Mouse (Mus musculus): ENCODE data around the gene Rnf215. TPM values are rescaled to one million over a fixed set of nuclear protein-coding genes. Genes with fewer than 3 reads are reported as not detected.

Rnf215 gene
- polyA plus RNA-seq (2014; fragmentation: Illumina TruSeq; extraction: RNeasy Lipid Tissue Mini Kit (QIAGEN cat#74804); ENCODE audit: low read depth, low replicate concordance) = 19.4 TPM

GRCm38 (mm10) chr11:4134986-4135935 lies at the start of gene Rnf215:
Rnf215 (plus strand) TSS chr11:4135202.

GRCm38 (mm10) chr11:4095171-4096053 lies 39.6 kb upstream of the Rnf215 start, which contains the start of gene Mtfp1:
Mtfp1 (minus strand) TSS chr11:4095445.

GRCm38 (mm10) chr11:4122742-4123579 lies 12.0 kb upstream of the Rnf215 start, which contains the start of gene Sec14l2:
Sec14l2 (minus strand) TSS chr11:4123415.

GRCm38 (mm10) chr11:4159808-4160708 lies 25.1 kb downstream of the Rnf215 start, which contains the start of the genes Ccdc157 and Sf3a1:
Ccdc157 (minus strand) TSS chr11:4160293.
Sf3a1 (plus strand) TSS chr11:4160350.

GRCm38 (mm10) chr11:4186486-4187317 lies 51.7 kb downstream of the Rnf215 start, which contains the start of gene Tbc1d10a:
Tbc1d10a (plus strand) TSS chr11:4186789.

Other genes with a start within 250 kb of the Rnf215 start
- 0.45 TPM for gene 4921536K21Rik, start 240.1 kb upstream of the Rnf215 start, polyA plus RNA-seq (2014; fragmentation: Illumina TruSeq; extraction: RNeasy Lipid Tissue Mini Kit (QIAGEN cat#74804); ENCODE audit: low read depth, low replicate concordance)
- gene Dusp18, start 240.0 kb upstream of the Rnf215 start, polyA plus RNA-seq (2014; fragmentation: Illumina TruSeq; extraction: RNeasy Lipid Tissue Mini Kit (QIAGEN cat#74804); ENCODE audit: low read depth, low replicate concordance) = 36.9 TPM
- 4.1 TPM for gene Slc35e4, start 220.5 kb upstream of the Rnf215 start, polyA plus RNA-seq (2014; fragmentation: Illumina TruSeq; extraction: RNeasy Lipid Tissue Mini Kit (QIAGEN cat#74804); ENCODE audit: low read depth, low replicate concordance)
- 54.6 TPM for gene Tcn2, start 203.0 kb upstream of the Rnf215 start, polyA plus RNA-seq (2014; fragmentation: Illumina TruSeq; extraction: RNeasy Lipid Tissue Mini Kit (QIAGEN cat#74804); ENCODE audit: low read depth, low replicate concordance)
- gene Pes1, start 171.2 kb upstream of the Rnf215 start, polyA plus RNA-seq (2014; fragmentation: Illumina TruSeq; extraction: RNeasy Lipid Tissue Mini Kit (QIAGEN cat#74804); ENCODE audit: low read depth, low replicate concordance) = 24.7 TPM
- not detected for gene 4930556J24Rik, start 158.4 kb upstream of the Rnf215 start, polyA plus RNA-seq (2014; fragmentation: Illumina TruSeq; extraction: RNeasy Lipid Tissue Mini Kit (QIAGEN cat#74804); ENCODE audit: low read depth, low replicate concordance)
- not detected for gene Gal3st1, start 151.6 kb upstream of the Rnf215 start, polyA plus RNA-seq (2014; fragmentation: Illumina TruSeq; extraction: RNeasy Lipid Tissue Mini Kit (QIAGEN cat#74804); ENCODE audit: low read depth, low replicate concordance)
- gene Sec14l4, start 103.7 kb upstream of the Rnf215 start, polyA plus RNA-seq (2014; fragmentation: Illumina TruSeq; extraction: RNeasy Lipid Tissue Mini Kit (QIAGEN cat#74804); ENCODE audit: low read depth, low replicate concordance) = 0.29 TPM
- not detected for gene Sec14l3, start 70.4 kb upstream of the Rnf215 start, polyA plus RNA-seq (2014; fragmentation: Illumina TruSeq; extraction: RNeasy Lipid Tissue Mini Kit (QIAGEN cat#74804); ENCODE audit: low read depth, low replicate concordance)
- 152 TPM for gene Mtfp1, start 39.8 kb upstream of the Rnf215 start, polyA plus RNA-seq (2014; fragmentation: Illumina TruSeq; extraction: RNeasy Lipid Tissue Mini Kit (QIAGEN cat#74804); ENCODE audit: low read depth, low replicate concordance)
- gene Sec14l2, start 11.8 kb upstream of the Rnf215 start, polyA plus RNA-seq (2014; fragmentation: Illumina TruSeq; extraction: RNeasy Lipid Tissue Mini Kit (QIAGEN cat#74804); ENCODE audit: low read depth, low replicate concordance) = 0.71 TPM
- gene Ccdc157, start 25.1 kb downstream of the Rnf215 start, polyA plus RNA-seq (2014; fragmentation: Illumina TruSeq; extraction: RNeasy Lipid Tissue Mini Kit (QIAGEN cat#74804); ENCODE audit: low read depth, low replicate concordance) = 7.5 TPM
- gene Sf3a1, start 25.1 kb downstream of the Rnf215 start, polyA plus RNA-seq (2014; fragmentation: Illumina TruSeq; extraction: RNeasy Lipid Tissue Mini Kit (QIAGEN cat#74804); ENCODE audit: low read depth, low replicate concordance) = 23.1 TPM
- gene Tbc1d10a, start 51.6 kb downstream of the Rnf215 start, polyA plus RNA-seq (2014; fragmentation: Illumina TruSeq; extraction: RNeasy Lipid Tissue Mini Kit (QIAGEN cat#74804); ENCODE audit: low read depth, low replicate concordance) = 13.9 TPM
- gene Castor1, start 83.0 kb downstream of the Rnf215 start, polyA plus RNA-seq (2014; fragmentation: Illumina TruSeq; extraction: RNeasy Lipid Tissue Mini Kit (QIAGEN cat#74804); ENCODE audit: low read depth, low replicate concordance) = 4.2 TPM
- 0.18 TPM for gene Osm, start 101.2 kb downstream of the Rnf215 start, polyA plus RNA-seq (2014; fragmentation: Illumina TruSeq; extraction: RNeasy Lipid Tissue Mini Kit (QIAGEN cat#74804); ENCODE audit: low read depth, low replicate concordance)
- gene Lif, start 122.4 kb downstream of the Rnf215 start, polyA plus RNA-seq (2014; fragmentation: Illumina TruSeq; extraction: RNeasy Lipid Tissue Mini Kit (QIAGEN cat#74804); ENCODE audit: low read depth, low replicate concordance) = 0.39 TPM